Mouse (Mus musculus): ENCODE data around the gene Abcg8.

- TF ChIP-seq FLI1 (IDR thresholded peaks at IDR 0.05; ENCODE audit: low read length) (no peak), GATA1 (IDR thresholded peaks at IDR 0.05; ENCODE audit: borderline replicate concordance, low read length) (no peak)
Observed at GRCm38 (mm10) chr17:84674048-84674447, 2.1 kb upstream of the Abcg8 start.
